Mouse (Mus musculus) cerebellum, adult 2 months (tissue): Measurements from ENCODE around the gene Gtf2a2.

Source experiments
- CTCF ChIP-seq: fragments of 200-500 bp; IDR thresholded peaks from 2 replicates; pipeline ENCODE4 v1.5.1; 2011; ENCODE audit warnings: low read depth, mild to moderate bottlenecking, control low read depth, low read length, moderate library complexity, borderline replicate concordance; ENCODE audit not compliant: insufficient read depth
- POLR2A ChIP-seq: fragments of 200-500 bp; IDR thresholded peaks from 2 replicates; pipeline ENCODE4 v1.6.1; 2011; ENCODE audit warnings: low read length, control low read depth, borderline replicate concordance; ENCODE audit not compliant: insufficient read depth

DNA sequence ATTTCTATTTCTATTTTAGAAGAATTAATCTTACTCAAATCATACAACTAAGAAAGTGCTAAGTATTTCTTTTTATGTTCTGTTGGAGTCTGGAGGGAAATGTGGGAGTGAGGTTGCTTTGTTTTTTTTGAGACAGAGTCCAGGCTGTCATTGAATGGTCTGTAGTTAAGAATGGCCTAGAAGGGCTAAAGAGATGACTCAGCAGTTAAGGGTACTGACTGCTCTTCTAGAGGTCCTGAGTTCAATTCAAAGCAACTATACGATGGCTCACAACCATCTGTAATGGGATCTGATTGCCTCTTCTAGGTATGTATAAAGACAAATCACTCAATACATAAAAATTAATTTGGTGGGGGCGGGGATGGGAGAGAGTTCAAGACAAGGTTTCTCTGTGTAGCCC, 3.3 kb downstream of the Gtf2a2 start:
- TF ChIP-seq CTCF (no peak), POLR2A (no peak)
